Mouse (Mus musculus) lung, postnatal 36 days (tissue): Measurements from ENCODE around the gene Snx30.

Experiments used
- DNase-seq: peaks from one replicate; pipeline ENCODE4 v3.0.0; 2022; ENCODE audit warnings: mixed read lengths

Snx30 gene

GRCm38 (mm10) chr4:59914608-59915403, 109.2 kb downstream of the Snx30 start, which contains the start of gene Slc46a2:
TSS of gene Slc46a2 (minus strand) at chr4:59915056.
- peak; percentile 19 for DNase-seq

- DNase-seq: no peak
These were observed 112.3 kb downstream of the Snx30 start for GRCm38 (mm10) chr4:59917966-59918365.

- no peak for DNase-seq
These were observed 119.4 kb downstream of the Snx30 start for GRCm38 (mm10) chr4:59925082-59925481.

GRCm38 (mm10) chr4:59927666-59928065, 122.0 kb downstream of the Snx30 start:
- DNase-seq: no peak

GRCm38 (mm10) chr4:59928347-59928746, 122.7 kb downstream of the Snx30 start:
- peak; percentile 87 for DNase-seq

GRCm38 (mm10) chr4:59932505-59933281, 127.1 kb downstream of the Snx30 start:
- DNase-seq: peak; percentile 9

GRCm38 (mm10) chr4:59937543-59937942, 131.9 kb downstream of the Snx30 start:
- no peak for DNase-seq
